Mouse (Mus musculus): ENCODE measurements around the gene Gm5447.

The Gm5447 gene

DNA sequence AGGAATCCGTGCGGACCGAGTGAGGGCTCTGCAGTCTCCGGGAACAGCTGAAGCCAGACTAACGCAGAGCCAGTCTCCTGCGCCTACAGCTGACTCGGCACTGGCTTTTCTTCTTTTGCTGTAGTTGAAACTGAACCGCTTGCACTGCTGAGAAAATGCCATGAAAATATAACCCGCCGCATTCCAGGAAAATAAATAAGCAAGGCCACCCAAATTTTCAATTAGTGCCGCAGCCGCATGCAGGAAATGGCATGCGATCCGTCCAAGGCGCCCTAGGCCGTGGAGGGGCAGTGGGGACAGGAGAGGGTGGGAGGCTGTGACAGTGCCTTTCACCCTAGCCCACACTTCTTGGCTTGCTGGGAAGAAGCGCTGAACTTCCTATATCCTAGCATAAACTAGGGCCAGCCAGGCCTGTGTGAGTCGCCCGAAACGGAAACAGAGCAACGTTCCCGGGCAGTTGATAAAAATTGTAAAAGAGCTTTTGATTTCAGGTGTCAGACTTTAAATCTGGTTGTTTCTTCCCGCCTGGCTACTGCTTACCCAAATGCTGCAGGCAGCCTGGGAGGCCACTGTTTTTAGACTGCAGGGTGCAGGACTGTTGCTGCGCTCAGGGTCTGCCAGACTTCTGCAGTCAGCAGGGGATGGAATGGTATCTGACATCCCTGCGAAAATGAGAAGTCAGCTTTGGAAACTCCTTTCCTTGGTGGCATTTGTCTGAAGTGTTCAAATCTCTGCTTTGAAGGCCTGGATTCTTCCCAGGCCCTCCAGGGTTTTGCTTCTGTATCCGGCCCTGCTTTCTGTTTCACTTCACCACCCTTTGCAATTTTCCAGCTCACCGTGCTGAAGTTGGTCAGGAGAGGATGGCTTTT is 11.8 kb downstream of the Gm5447 start:
- in situ Hi-C loops (cut with MboI; ENCODE audit: low sequenced_read_pairs) = no loop called here

DNA sequence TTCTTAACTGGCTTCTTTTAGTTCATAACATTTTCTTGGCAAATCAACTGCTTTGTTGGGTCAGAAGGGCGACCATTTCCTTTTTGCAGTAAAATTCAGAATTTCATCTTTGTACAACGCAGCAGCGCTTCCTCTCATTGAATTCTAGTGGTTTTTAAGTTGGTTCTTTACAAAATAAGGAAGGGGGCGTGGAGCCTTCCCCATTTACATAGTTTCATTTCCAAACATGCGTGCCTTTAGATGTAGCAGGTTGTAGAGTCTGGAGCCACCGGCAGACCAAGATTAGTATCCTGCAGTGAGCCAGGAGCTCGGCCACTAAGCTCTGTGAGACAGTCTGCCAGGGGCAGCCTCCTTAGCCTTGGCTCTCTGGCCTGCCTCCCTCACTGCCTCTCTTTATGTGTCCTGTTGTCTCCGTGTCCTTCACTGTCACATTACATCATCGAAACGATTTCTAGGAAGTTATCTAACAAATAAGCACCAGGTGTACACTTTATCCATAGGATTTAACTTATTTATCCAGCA is 13.0 kb downstream of the Gm5447 start:
- in situ Hi-C loops (cut with MboI; ENCODE audit: low sequenced_read_pairs) = no loop called here

DNA sequence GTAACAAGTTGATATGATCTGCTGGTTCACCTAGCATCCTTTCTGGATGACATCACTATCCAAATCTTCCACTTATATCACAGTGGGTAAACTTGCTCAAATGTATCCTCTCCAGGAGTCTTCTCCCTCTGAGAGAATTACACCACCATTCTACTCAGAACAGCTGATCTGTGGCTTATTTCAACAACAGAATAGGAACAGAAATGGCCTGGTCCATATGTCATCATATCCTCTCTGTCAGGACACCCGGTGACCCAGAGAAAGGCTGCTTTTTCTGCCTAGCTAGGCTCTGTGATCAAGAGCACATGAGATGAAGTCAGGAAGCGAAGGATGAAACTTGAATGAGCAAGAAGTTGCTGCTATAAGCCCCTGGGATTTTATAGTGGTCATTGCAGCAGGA is 13.7 kb downstream of the Gm5447 start:
- in situ Hi-C loops (cut with MboI; ENCODE audit: low sequenced_read_pairs) = no loop called here

- in situ Hi-C loops (cut with MboI; ENCODE audit: low sequenced_read_pairs) = no loop called here
Observed at GRCm38 (mm10) chr13:30989710-30990109, 15.7 kb downstream of the Gm5447 start.

DNA sequence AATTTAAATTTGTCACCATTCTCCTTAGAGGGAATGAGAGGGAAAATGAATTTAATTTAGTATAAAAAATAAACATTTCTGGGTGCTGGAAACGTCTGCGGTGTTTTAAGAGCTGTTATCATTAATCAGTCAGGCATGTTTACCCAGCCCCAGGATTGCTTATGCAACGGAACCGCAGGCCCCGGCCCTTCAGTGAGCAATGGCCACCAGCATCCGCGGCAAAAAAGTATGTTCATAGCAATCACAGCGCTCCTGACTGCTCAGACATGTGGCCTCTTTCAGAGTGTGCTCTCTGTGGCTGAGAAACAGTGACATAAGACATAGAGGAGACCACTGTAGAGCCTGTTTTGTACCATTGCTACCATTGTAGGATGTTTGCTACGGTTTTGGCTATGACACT is 16.2 kb downstream of the Gm5447 start:
- in situ Hi-C loops (cut with MboI; ENCODE audit: low sequenced_read_pairs) = no loop called here

- in situ Hi-C loops (cut with MboI; ENCODE audit: low sequenced_read_pairs) = no loop called here
Observed at GRCm38 (mm10) chr13:30993819-30994218, 19.8 kb downstream of the Gm5447 start.

- in situ Hi-C loops (cut with MboI; ENCODE audit: low sequenced_read_pairs) = no loop called here
Observed at GRCm38 (mm10) chr13:30994249-30994858, 20.4 kb downstream of the Gm5447 start.

DNA sequence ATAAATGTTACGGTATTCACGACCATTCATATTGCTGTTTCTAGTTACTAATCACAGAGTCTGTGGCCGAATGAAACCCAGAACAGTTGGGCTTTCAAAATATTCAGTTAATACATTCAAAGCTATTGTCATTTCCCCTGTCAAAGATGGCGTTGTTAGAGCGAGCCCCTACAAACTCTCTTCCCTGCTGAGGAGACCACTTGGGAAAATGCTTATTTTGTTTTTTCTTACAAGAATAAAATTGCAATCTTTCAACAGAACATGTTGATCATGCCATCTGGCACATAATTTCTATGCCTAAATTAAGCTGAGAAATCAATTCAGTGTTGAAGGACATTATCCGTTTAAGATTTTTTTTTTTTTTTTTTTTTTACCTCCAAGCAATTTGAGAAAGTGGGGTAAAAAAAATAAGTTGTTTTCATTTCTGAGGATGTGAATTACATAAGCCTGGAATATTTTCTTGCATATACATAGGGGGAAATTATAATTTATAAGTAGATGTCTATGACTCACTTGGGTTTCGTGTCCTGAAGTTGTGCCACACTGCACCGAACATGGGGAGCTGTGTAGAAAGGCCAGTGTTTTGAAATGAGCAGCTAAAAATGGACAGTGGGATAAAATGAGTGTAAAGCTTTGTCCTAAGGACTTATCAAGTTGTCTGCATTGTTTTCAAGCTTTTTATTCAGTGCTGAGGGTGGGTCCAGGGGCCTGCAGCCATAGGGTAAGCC is 23.7 kb downstream of the Gm5447 start:
- in situ Hi-C loops (cut with MboI; ENCODE audit: low sequenced_read_pairs) = no loop called here

DNA sequence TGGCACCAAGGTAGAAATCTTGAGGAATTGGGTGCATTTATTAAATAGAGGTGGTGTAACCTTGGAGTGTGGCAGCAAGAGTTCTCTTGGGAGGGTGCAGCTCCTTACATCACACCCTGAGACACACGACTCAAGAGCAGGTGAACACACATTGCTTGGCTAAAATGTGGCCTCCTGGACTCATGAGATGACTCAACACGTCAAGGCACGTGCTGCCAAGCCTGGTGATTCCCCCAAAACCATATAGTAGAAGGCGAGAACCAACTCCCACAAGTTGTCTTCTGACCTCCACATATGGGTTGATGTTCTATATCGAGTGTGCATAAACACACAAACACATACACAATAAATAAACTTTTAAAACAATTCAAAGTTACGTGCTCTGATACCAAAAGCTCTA is 25.8 kb downstream of the Gm5447 start:
- in situ Hi-C loops (cut with MboI; ENCODE audit: low sequenced_read_pairs) = no loop called here

DNA sequence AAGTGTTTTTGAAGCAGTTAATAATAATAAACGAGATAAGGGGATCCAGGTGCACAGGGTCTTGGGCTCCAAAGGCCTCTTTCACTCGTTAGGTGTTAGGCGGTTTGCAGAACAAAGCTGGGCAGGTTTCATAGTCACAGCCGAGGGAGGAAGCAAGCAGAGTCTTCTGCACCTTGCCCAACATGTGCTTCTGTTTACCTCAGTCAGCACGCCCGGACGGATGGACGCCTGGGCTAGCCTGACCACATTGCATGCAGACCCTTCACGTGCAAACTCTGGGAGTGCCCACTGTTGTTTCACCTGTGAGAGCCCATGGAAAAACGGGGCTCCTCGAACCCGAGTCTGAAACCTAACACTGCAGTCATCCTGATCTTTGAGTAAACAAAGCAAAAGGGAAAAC is 30.5 kb downstream of the Gm5447 start:
- in situ Hi-C loops (cut with MboI; ENCODE audit: low sequenced_read_pairs) = no loop called here

GRCm38 (mm10) chr13:31004995-31005394 is 31.0 kb downstream of the Gm5447 start:
- in situ Hi-C loops (cut with MboI; ENCODE audit: low sequenced_read_pairs) = no loop called here

DNA sequence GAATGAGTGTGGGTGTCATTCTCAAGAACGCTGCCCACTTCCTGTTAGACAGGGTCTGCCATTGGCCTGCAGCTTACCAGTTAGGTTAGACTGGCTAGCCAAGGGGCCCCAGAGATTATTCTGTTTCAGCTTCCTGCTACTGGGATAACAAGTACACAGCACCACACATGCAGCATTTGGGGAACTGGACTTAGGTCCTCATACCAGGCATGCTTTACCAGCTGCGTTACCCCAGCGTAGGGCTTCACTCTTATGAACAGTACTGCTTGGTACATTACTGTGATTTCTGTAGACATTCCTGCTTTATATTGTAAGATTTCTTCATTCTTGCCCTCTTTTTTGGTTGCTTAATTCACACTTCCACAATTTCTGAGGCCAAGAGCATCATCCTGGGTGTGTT is 43.5 kb downstream of the Gm5447 start:
- in situ Hi-C loops (cut with MboI; ENCODE audit: low sequenced_read_pairs) = no loop called here

- in situ Hi-C loops (cut with MboI; ENCODE audit: low sequenced_read_pairs) = no loop called here
Observed at GRCm38 (mm10) chr13:31021514-31021913, 47.5 kb downstream of the Gm5447 start.

GRCm38 (mm10) chr13:31021927-31022326 is 47.9 kb downstream of the Gm5447 start:
- in situ Hi-C loops (cut with MboI; ENCODE audit: low sequenced_read_pairs) = no loop called here

- in situ Hi-C loops (cut with MboI; ENCODE audit: low sequenced_read_pairs) = no loop called here
Observed at GRCm38 (mm10) chr13:31023664-31024063, 49.7 kb downstream of the Gm5447 start.
